Mouse (Mus musculus) hindbrain, embryonic 13.5 days (tissue): ENCODE results near the gene Med26. TPM values are rescaled to one million over a fixed set of nuclear protein-coding genes. Genes with fewer than 3 reads are reported as not detected.

Source experiments
- ATAC-seq: fragments of 200-750 bp; cut with Nextera tagmentation; 2 replicates; pipeline ENCODE4 v1.8.0; 2017; ENCODE audit warnings: moderate TSS enrichment; ENCODE audit not compliant: low FRiP score
- H3K27ac ChIP-seq: fragments of 300-500 bp; sonication (generic); 2 replicates; pipeline ENCODE4 v1.5.1; 2015; ENCODE audit warnings: inconsistent platforms, mild to moderate bottlenecking, moderate library complexity
- H3K27me3 ChIP-seq: fragments of 300-500 bp; sonication (generic); 2 replicates; pipeline ENCODE4 v1.6.1; 2015; ENCODE audit warnings: mild to moderate bottlenecking, inconsistent platforms
- H3K36me3 ChIP-seq: fragments of 300-500 bp; sonication (generic); 2 replicates; pipeline ENCODE4 v1.6.1; 2015; ENCODE audit warnings: mild to moderate bottlenecking, inconsistent platforms
- H3K4me1 ChIP-seq: fragments of 300-500 bp; sonication (generic); replicated peaks from 2 replicates; pipeline ENCODE4 v1.6.1; 2015; ENCODE audit warnings: inconsistent platforms
- H3K4me2 ChIP-seq: fragments of 300-500 bp; sonication (generic); 2 replicates; pipeline ENCODE4 v1.6.1; 2015; ENCODE audit warnings: inconsistent platforms, mild to moderate bottlenecking, moderate library complexity
- H3K4me3 ChIP-seq: fragments of 300-500 bp; sonication (generic); 2 replicates; pipeline ENCODE4 v1.5.1; 2015; ENCODE audit warnings: mild to moderate bottlenecking, inconsistent platforms
- H3K9ac ChIP-seq: fragments of 300-500 bp; sonication (generic); 2 replicates; pipeline ENCODE4 v1.6.1; 2015; ENCODE audit warnings: mild to moderate bottlenecking, inconsistent platforms
- H3K9me3 ChIP-seq: fragments of 300-500 bp; sonication (generic); 2 replicates; pipeline ENCODE4 v1.6.1; 2016; ENCODE audit warnings: inconsistent platforms
- WGBS: fragments of 180-500 bp; shearing (Covaris S2); methylation state at CpG from one replicate; pipeline ENCODE4 v1.1.7; 2015; 5-methylcytosine and 5-hydroxymethylcytosine counted together
- polyA plus RNA-seq: library from polyadenylated mRNA; unstranded; fragments of >200 nt; fragmentation: Nextera tagmentation; extraction: Ambion mirVana; gene quantifications from 2 replicates; pipeline ENCODE4 v1.2.1, GENCODE M21; 2015

Gene Med26
- polyA plus RNA-seq: 15.7 and 16.6 TPM in 2 replicates

GRCm38 (mm10) chr8:72547802-72548643, at the start of gene Med26:
Med26 (minus strand) TSS chr8:72548270.
- under 1% methylated on average over 75 of the region's 92 CpGs for WGBS
- Histone ChIP-seq H3K27me3 (no peaks in the 10 kb centered on the region), H3K4me2 (peak within 1 kb of the TSS; percentile 99), H3K9me3 (no peaks in the 10 kb centered on the region), H3K4me3 (peak within 1 kb of the TSS; percentile 99), H3K9ac (peak within 1 kb of the TSS; percentile 99), H3K4me1 (peaks cover 54% of the 10 kb centered on the region), H3K27ac (peak within 1 kb of the TSS; percentile 92), H3K36me3 (peaks cover 19% of the 10 kb centered on the region)
- ATAC-seq: peak; percentile 95

- H3K4me1 ChIP-seq: no peaks in the 10 kb centered on the region
- H3K9me3 ChIP-seq: no peaks in the 10 kb centered on the region
- H3K9ac ChIP-seq: no peak overlapping the region
- peaks cover 10% of the 10 kb centered on the region; the same call in 1 of the 2 replicates for H3K36me3 ChIP-seq
- WGBS: 64% methylated on average over 2 of the region's 2 CpGs
- no peak for ATAC-seq
- no peaks in the 10 kb centered on the region for H3K27me3 ChIP-seq
- H3K4me2 ChIP-seq: no peak overlapping the region
- no peak overlapping the region for H3K27ac ChIP-seq
- H3K4me3 ChIP-seq: no peak overlapping the region
Observed at GRCm38 (mm10) chr8:72590198-72590597, 42.1 kb upstream of the Med26 start.

GRCm38 (mm10) chr8:72589286-72589685, 41.2 kb upstream of the Med26 start:
- no peak for ATAC-seq
- Histone ChIP-seq H3K9me3 (no peaks in the 10 kb centered on the region), H3K4me1 (no peaks in the 10 kb centered on the region), H3K9ac (no peak overlapping the region), H3K36me3 (peaks cover 10% of the 10 kb centered on the region; the same call in 1 of the 2 replicates), H3K27me3 (no peaks in the 10 kb centered on the region), H3K4me3 (no peak overlapping the region), H3K27ac (no peak overlapping the region), H3K4me2 (no peak overlapping the region)
- 80% methylated on average over 7 of the region's 7 CpGs for whole genome bisulfite sequencing

GRCm38 (mm10) chr8:72588865-72589264, 40.8 kb upstream of the Med26 start:
- ATAC-seq: no peak
- no peaks in the 10 kb centered on the region for H3K27me3 ChIP-seq
- no peak overlapping the region for H3K27ac ChIP-seq
- H3K4me3 ChIP-seq: no peak overlapping the region
- H3K9me3 ChIP-seq: no peaks in the 10 kb centered on the region
- H3K4me1 ChIP-seq: no peaks in the 10 kb centered on the region
- H3K9ac ChIP-seq: no peak overlapping the region
- no peak overlapping the region for H3K4me2 ChIP-seq
- 92% methylated on average over 10 of the region's 10 CpGs for WGBS
- peaks cover 10% of the 10 kb centered on the region; the same call in 1 of the 2 replicates for H3K36me3 ChIP-seq

GRCm38 (mm10) chr8:72587806-72588205, 39.7 kb upstream of the Med26 start:
- ATAC-seq: no peak
- H3K27ac ChIP-seq: no peak overlapping the region

GRCm38 (mm10) chr8:72584390-72584789, 36.3 kb upstream of the Med26 start:
- Histone ChIP-seq H3K27ac (no peak overlapping the region), H3K4me2 (no peak overlapping the region), H3K9me3 (no peaks in the 10 kb centered on the region), H3K4me1 (no peaks in the 10 kb centered on the region), H3K27me3 (no peaks in the 10 kb centered on the region), H3K4me3 (no peak overlapping the region), H3K9ac (no peak overlapping the region), H3K36me3 (peaks cover 40% of the 10 kb centered on the region)
- 82% methylated on average over 6 of the region's 6 CpGs for WGBS
- ATAC-seq: no peak

More at GRCm38 (mm10) chr8:72587806-72588205, 39.7 kb upstream of the Med26 start:
- WGBS: 75% methylated on average over 6 of the region's 6 CpGs
- Histone ChIP-seq H3K4me1 (no peaks in the 10 kb centered on the region), H3K27me3 (no peaks in the 10 kb centered on the region), H3K9ac (no peak overlapping the region), H3K9me3 (no peaks in the 10 kb centered on the region), H3K36me3 (peaks cover 12% of the 10 kb centered on the region; the same call in 1 of the 2 replicates), H3K4me2 (no peak overlapping the region), H3K4me3 (no peak overlapping the region)

- no peak overlapping the region for H3K27ac ChIP-seq
- no peaks in the 10 kb centered on the region for H3K27me3 ChIP-seq
- H3K9me3 ChIP-seq: no peaks in the 10 kb centered on the region
- peaks cover 40% of the 10 kb centered on the region for H3K36me3 ChIP-seq
- H3K4me2 ChIP-seq: no peak overlapping the region
- ATAC-seq: no peak
- H3K4me1 ChIP-seq: no peaks in the 10 kb centered on the region
- no peak overlapping the region for H3K9ac ChIP-seq
- 81% methylated on average over 7 of the region's 7 CpGs for WGBS
- H3K4me3 ChIP-seq: no peak overlapping the region
Observed at GRCm38 (mm10) chr8:72583056-72583771, 35.1 kb upstream of the Med26 start.

GRCm38 (mm10) chr8:72579374-72579773, 31.3 kb upstream of the Med26 start:
- 65% methylated on average over 9 of the region's 9 CpGs for WGBS
- no peak overlapping the region for H3K27ac ChIP-seq

GRCm38 (mm10) chr8:72577941-72578340, 29.9 kb upstream of the Med26 start:
- Histone ChIP-seq H3K9me3 (no peaks in the 10 kb centered on the region), H3K4me3 (no peak overlapping the region), H3K36me3 (peaks cover 27% of the 10 kb centered on the region), H3K4me2 (no peak overlapping the region), H3K4me1 (peaks cover 9% of the 10 kb centered on the region), H3K27ac (no peak overlapping the region), H3K27me3 (no peaks in the 10 kb centered on the region), H3K9ac (no peak overlapping the region)
- no peak for ATAC-seq
- 73% methylated on average over 1 of the region's 1 CpGs for WGBS

More at GRCm38 (mm10) chr8:72579374-72579773, 31.3 kb upstream of the Med26 start:
- Histone ChIP-seq H3K36me3 (peaks cover 30% of the 10 kb centered on the region), H3K4me1 (no peaks in the 10 kb centered on the region; the same call in 1 of the 2 replicates), H3K4me2 (no peak overlapping the region), H3K9me3 (no peaks in the 10 kb centered on the region), H3K9ac (no peak overlapping the region), H3K27me3 (no peaks in the 10 kb centered on the region), H3K4me3 (no peak overlapping the region)
- ATAC-seq: no peak

GRCm38 (mm10) chr8:72577266-72577665, 29.2 kb upstream of the Med26 start:
- peaks cover 25% of the 10 kb centered on the region for H3K36me3 ChIP-seq
- no peak overlapping the region for H3K27ac ChIP-seq
- no peak for ATAC-seq
- H3K9ac ChIP-seq: no peak overlapping the region
- WGBS: 87% methylated on average over 3 of the region's 3 CpGs
- H3K4me3 ChIP-seq: no peak overlapping the region
- H3K4me1 ChIP-seq: peaks cover 16% of the 10 kb centered on the region
- H3K9me3 ChIP-seq: no peaks in the 10 kb centered on the region
- no peaks in the 10 kb centered on the region for H3K27me3 ChIP-seq
- H3K4me2 ChIP-seq: no peak overlapping the region

- no peaks in the 10 kb centered on the region for H3K27me3 ChIP-seq
- no peak overlapping the region for H3K27ac ChIP-seq
- H3K36me3 ChIP-seq: peaks cover 11% of the 10 kb centered on the region
- peaks cover 20% of the 10 kb centered on the region for H3K4me1 ChIP-seq
- no peak overlapping the region for H3K4me2 ChIP-seq
- no peak for ATAC-seq
- H3K9me3 ChIP-seq: no peaks in the 10 kb centered on the region
- no peak overlapping the region for H3K9ac ChIP-seq
- whole genome bisulfite sequencing: 97% methylated on average over 6 of the region's 6 CpGs
- no peak overlapping the region for H3K4me3 ChIP-seq
Observed at GRCm38 (mm10) chr8:72575915-72576314, 27.8 kb upstream of the Med26 start.

- H3K27ac ChIP-seq: no peak overlapping the region
- no peak overlapping the region for H3K9ac ChIP-seq
- H3K9me3 ChIP-seq: no peaks in the 10 kb centered on the region
- 81% methylated on average over 6 of the region's 6 CpGs for WGBS
- no peak overlapping the region for H3K4me3 ChIP-seq
- no peak for ATAC-seq
- H3K4me2 ChIP-seq: no peak overlapping the region; the same call in 1 of the 2 replicates
- peaks cover 35% of the 10 kb centered on the region for H3K4me1 ChIP-seq
- no peaks in the 10 kb centered on the region for H3K27me3 ChIP-seq
- peaks cover 9% of the 10 kb centered on the region for H3K36me3 ChIP-seq
Observed at GRCm38 (mm10) chr8:72573450-72573849, 25.4 kb upstream of the Med26 start.
